Mouse (Mus musculus) CH12.LX (cell line): ENCODE results near the gene Fam129c. TPM values are rescaled to one million over a fixed set of nuclear protein-coding genes. Genes with fewer than 3 reads are reported as not detected.

Source experiments
- DNase-seq: peaks from one replicate; pipeline ENCODE4 v3.0.0-alpha.2; 2013; ENCODE audit errors: extremely low read depth
- H3K27ac ChIP-seq: 2 replicates; pipeline ENCODE4 v1.5.1; 2012; ENCODE audit warnings: low read depth, mild to moderate bottlenecking, control low read depth, moderate library complexity; ENCODE audit not compliant: insufficient read depth
- H3K27me3 ChIP-seq: replicated peaks from 2 replicates; pipeline ENCODE3; 2012; ENCODE audit warnings: inconsistent platforms
- H3K36me3 ChIP-seq, 2 experiments: replicated peaks in 1 of 2; 2 replicates each; pipeline versions ENCODE3 to v1.6.1; 2012; ENCODE audit warnings: inconsistent platforms in 1 of 2, low read length in 1 of 2, mild to moderate bottlenecking in 1 of 2, mixed read lengths in 1 of 2, moderate library complexity in 1 of 2; ENCODE audit not compliant: control insufficient read depth in 1 of 2, insufficient read depth in 1 of 2
- H3K4me1 ChIP-seq, 2 experiments: 2 replicates each; pipeline ENCODE4 v1.6.1; 2012; ENCODE audit warnings: inconsistent platforms in 1 of 2, moderate library complexity in 1 of 2; ENCODE audit not compliant: insufficient read depth in 2 of 2, control insufficient read depth in 1 of 2
- H3K4me2 ChIP-seq: 2 replicates; pipeline ENCODE4 v1.6.1; 2012; ENCODE audit warnings: low read depth, mild to moderate bottlenecking, control low read depth; ENCODE audit not compliant: poor library complexity, insufficient read depth, severe bottlenecking
- H3K4me3 ChIP-seq, 3 experiments: fragments of 150-350 bp in 1 of 3; sonication (generic) in 1 of 3; replicated peaks in 1 of 3; 2 replicates each; pipeline versions ENCODE3 to v1.5.1; 2011 to 2012; ENCODE audit warnings: low read depth in 2 of 3, low read length in 2 of 3, mild to moderate bottlenecking in 2 of 3, moderate library complexity in 2 of 3, control low read depth in 1 of 3, improper control_type of control experiment in 1 of 3, inconsistent platforms in 1 of 3, mixed read lengths in 1 of 3; ENCODE audit not compliant: poor library complexity in 1 of 3
- H3K79me2 ChIP-seq: replicated peaks from 2 replicates; pipeline ENCODE4 v1.6.1; 2012; ENCODE audit warnings: mild to moderate bottlenecking, moderate library complexity; ENCODE audit not compliant: control insufficient read depth, poor library complexity, insufficient read depth, severe bottlenecking; ENCODE audit errors: extremely low read depth
- H3K9ac ChIP-seq: 2 replicates; pipeline ENCODE4 v1.6.1; 2012; ENCODE audit warnings: low read depth, mild to moderate bottlenecking, control low read depth, moderate library complexity; ENCODE audit not compliant: insufficient read depth
- H3K9me3 ChIP-seq: replicated peaks from 2 replicates; pipeline ENCODE3; 2012; ENCODE audit warnings: low read length, inconsistent platforms, mixed read lengths
- CHD1 ChIP-seq: IDR thresholded peaks from 2 replicates; pipeline ENCODE4 v1.6.1; 2012; ENCODE audit warnings: low read depth, low read length, improper control_type of control experiment, inconsistent platforms
- CHD2 ChIP-seq: IDR thresholded peaks from 2 replicates; pipeline ENCODE4 v1.6.1; 2011; ENCODE audit warnings: low read length, improper control_type of control experiment
- CTCF ChIP-seq, 2 experiments: IDR thresholded peaks in 1 of 2; conservative IDR thresholded peaks in 1 of 2; 2 replicates each; pipeline ENCODE4 v1.5.1; 2011 to 2012; ENCODE audit warnings: low read depth in 2 of 2, low read length in 2 of 2, improper control_type of control experiment in 1 of 2, inconsistent platforms in 1 of 2, mild to moderate bottlenecking in 1 of 2, moderate library complexity in 1 of 2
- E2F4 ChIP-seq: IDR thresholded peaks from 2 replicates; pipeline ENCODE4 v1.6.1; 2011; ENCODE audit warnings: low read depth, low read length, improper control_type of control experiment; ENCODE audit not compliant: insufficient replicate concordance
- ELF1 ChIP-seq: IDR thresholded peaks from 2 replicates; pipeline ENCODE4 v1.6.1; 2014; ENCODE audit warnings: low read depth, mild to moderate bottlenecking, inconsistent platforms, low read length, improper control_type of control experiment
- EP300 ChIP-seq: IDR thresholded peaks from 2 replicates; pipeline ENCODE4 v1.6.1; 2011; ENCODE audit warnings: low read length, improper control_type of control experiment
- IRF4 ChIP-seq: IDR thresholded peaks from 2 replicates; pipeline ENCODE4 v1.6.1; 2014; ENCODE audit warnings: low read depth, mild to moderate bottlenecking, inconsistent platforms, low read length, improper control_type of control experiment
- JUN ChIP-seq: IDR thresholded peaks from 2 replicates; pipeline ENCODE4 v1.6.1; 2011; ENCODE audit warnings: low read depth, mild to moderate bottlenecking, low read length, improper control_type of control experiment, moderate library complexity; ENCODE audit not compliant: insufficient read depth
- JUND ChIP-seq: conservative IDR thresholded peaks from 2 replicates; pipeline ENCODE4 v1.6.1; 2011; ENCODE audit warnings: low read depth, low read length, improper control_type of control experiment
- KAT2A ChIP-seq: IDR thresholded peaks from 2 replicates; pipeline ENCODE4 v1.6.1; 2012; ENCODE audit warnings: low read length, improper control_type of control experiment, inconsistent platforms; ENCODE audit not compliant: insufficient replicate concordance
- MAX ChIP-seq: IDR thresholded peaks from 2 replicates; pipeline ENCODE4 v1.6.1; 2011; ENCODE audit warnings: low read length, improper control_type of control experiment
- MAZ ChIP-seq: IDR thresholded peaks from 2 replicates; pipeline ENCODE4 v1.6.1; 2012; ENCODE audit warnings: low read depth, mild to moderate bottlenecking, inconsistent platforms, low read length, improper control_type of control experiment, moderate library complexity
- MEF2A ChIP-seq: IDR thresholded peaks from 2 replicates; pipeline ENCODE4 v1.6.1; 2014; ENCODE audit warnings: low read depth, mild to moderate bottlenecking, inconsistent platforms, low read length, improper control_type of control experiment, borderline replicate concordance
- MXI1 ChIP-seq: IDR thresholded peaks from 2 replicates; pipeline ENCODE4 v1.6.1; 2011; ENCODE audit warnings: mild to moderate bottlenecking, low read depth, low read length, improper control_type of control experiment
- NELFE ChIP-seq: IDR thresholded peaks from 2 replicates; pipeline ENCODE4 v1.6.1; 2011; ENCODE audit warnings: low read depth, low read length, improper control_type of control experiment
- NRF1 ChIP-seq: IDR thresholded peaks from 2 replicates; pipeline ENCODE4 v1.6.1; 2014; ENCODE audit warnings: low read depth, mild to moderate bottlenecking, inconsistent platforms, low read length, improper control_type of control experiment, moderate library complexity
- PAX5 ChIP-seq: IDR thresholded peaks from 2 replicates; pipeline ENCODE4 v1.6.1; 2012; ENCODE audit warnings: low read length, inconsistent platforms, mixed read lengths
- POLR2A ChIP-seq: IDR thresholded peaks from 2 replicates; pipeline ENCODE4 v1.6.1; 2011; ENCODE audit warnings: low read depth, mild to moderate bottlenecking, improper control_type of control experiment, low read length
- POLR2AphosphoS2 ChIP-seq: IDR thresholded peaks from 2 replicates; pipeline ENCODE4 v1.6.1; 2011; ENCODE audit warnings: low read depth, low read length, improper control_type of control experiment
- RAD21 ChIP-seq: IDR thresholded peaks from 2 replicates; pipeline ENCODE4 v1.6.1; 2011; ENCODE audit warnings: low read depth, mild to moderate bottlenecking, low read length, improper control_type of control experiment, moderate library complexity
- RCOR1 ChIP-seq: conservative IDR thresholded peaks from 2 replicates; pipeline ENCODE4 v1.6.1; 2012; ENCODE audit warnings: low read depth, mild to moderate bottlenecking, inconsistent platforms, low read length, improper control_type of control experiment
- SIN3A ChIP-seq: IDR thresholded peaks from 2 replicates; pipeline ENCODE4 v1.6.1; 2012; ENCODE audit warnings: low read length, improper control_type of control experiment, inconsistent platforms
- SMC3 ChIP-seq: IDR thresholded peaks from 2 replicates; pipeline ENCODE4 v1.6.1; 2011; ENCODE audit warnings: low read depth, low read length, improper control_type of control experiment
- TBP ChIP-seq: conservative IDR thresholded peaks from 2 replicates; pipeline ENCODE4 v1.6.1; 2011; ENCODE audit warnings: low read depth, low read length, improper control_type of control experiment
- TCF12 ChIP-seq: IDR thresholded peaks from 2 replicates; pipeline ENCODE4 v1.6.1; 2014; ENCODE audit warnings: low read depth, mild to moderate bottlenecking, inconsistent platforms, low read length, improper control_type of control experiment
- UBTF ChIP-seq: IDR thresholded peaks from 2 replicates; pipeline ENCODE4 v1.6.1; 2012; ENCODE audit warnings: low read depth, mild to moderate bottlenecking, inconsistent platforms, low read length, improper control_type of control experiment, moderate library complexity
- USF1 ChIP-seq: IDR thresholded peaks from 2 replicates; pipeline ENCODE4 v1.6.1; 2014; ENCODE audit warnings: low read depth, mild to moderate bottlenecking, inconsistent platforms, low read length, improper control_type of control experiment
- USF2 ChIP-seq: conservative IDR thresholded peaks from 2 replicates; pipeline ENCODE4 v1.6.1; 2011; ENCODE audit warnings: low read depth, low read length, improper control_type of control experiment
- ZC3H11A ChIP-seq: IDR thresholded peaks from 2 replicates; pipeline ENCODE4 v1.6.1; 2012; ENCODE audit warnings: low read depth, mild to moderate bottlenecking, inconsistent platforms, low read length, improper control_type of control experiment
- ZKSCAN1 ChIP-seq: IDR thresholded peaks from 2 replicates; pipeline ENCODE4 v1.6.1; 2012; ENCODE audit warnings: low read depth, inconsistent platforms, low read length, improper control_type of control experiment, borderline replicate concordance
- ZMIZ1 ChIP-seq: IDR thresholded peaks from 2 replicates; pipeline ENCODE4 v1.6.1; 2012; ENCODE audit warnings: low read depth, mild to moderate bottlenecking, inconsistent platforms, low read length, improper control_type of control experiment
- dilution Hi-C: fragments of 300-500 bp; cut with MboI; formaldehyde crosslinking; loops from 2 replicates; pipeline ENCODE4 v1.14.3; 2020; ENCODE audit warnings: low sequenced_read_pairs; ENCODE audit not compliant: extremely low pct_unique_long_range_greater_than_20kb, extremely low pct_ligation_motif_present
- in situ Hi-C: fragments of 300-500 bp; cut with MboI; formaldehyde crosslinking; loops from 3 replicates; pipeline ENCODE4 v1.14.3; 2019; ENCODE audit warnings: low sequenced_read_pairs, low pct_ligation_motif_present, low pct_unique_long_range_greater_than_20kb, mixed read lengths
- polyA plus RNA-seq: library from polyadenylated mRNA; unstranded; fragments of >175 nt; gene quantifications from 2 replicates; pipeline ENCODE4 v1.2.1, GENCODE M21; 2012; ENCODE audit warnings: low read depth; ENCODE audit not compliant: insufficient read length
- total RNA-seq, 2 experiments: library from RNA; depleted of rRNA; stranded (reverse); fragments of 300-350 nt in 1 of 2; fragments of >200 nt in 1 of 2; gene quantifications; 2 replicates each; pipeline ENCODE4 v1.2.3; 2012 to 2014

Fam129c gene
- total and polyA plus RNA-seq, 3 experiments: 89.2 to 98.6 (median 95.2) TPM

DNA sequence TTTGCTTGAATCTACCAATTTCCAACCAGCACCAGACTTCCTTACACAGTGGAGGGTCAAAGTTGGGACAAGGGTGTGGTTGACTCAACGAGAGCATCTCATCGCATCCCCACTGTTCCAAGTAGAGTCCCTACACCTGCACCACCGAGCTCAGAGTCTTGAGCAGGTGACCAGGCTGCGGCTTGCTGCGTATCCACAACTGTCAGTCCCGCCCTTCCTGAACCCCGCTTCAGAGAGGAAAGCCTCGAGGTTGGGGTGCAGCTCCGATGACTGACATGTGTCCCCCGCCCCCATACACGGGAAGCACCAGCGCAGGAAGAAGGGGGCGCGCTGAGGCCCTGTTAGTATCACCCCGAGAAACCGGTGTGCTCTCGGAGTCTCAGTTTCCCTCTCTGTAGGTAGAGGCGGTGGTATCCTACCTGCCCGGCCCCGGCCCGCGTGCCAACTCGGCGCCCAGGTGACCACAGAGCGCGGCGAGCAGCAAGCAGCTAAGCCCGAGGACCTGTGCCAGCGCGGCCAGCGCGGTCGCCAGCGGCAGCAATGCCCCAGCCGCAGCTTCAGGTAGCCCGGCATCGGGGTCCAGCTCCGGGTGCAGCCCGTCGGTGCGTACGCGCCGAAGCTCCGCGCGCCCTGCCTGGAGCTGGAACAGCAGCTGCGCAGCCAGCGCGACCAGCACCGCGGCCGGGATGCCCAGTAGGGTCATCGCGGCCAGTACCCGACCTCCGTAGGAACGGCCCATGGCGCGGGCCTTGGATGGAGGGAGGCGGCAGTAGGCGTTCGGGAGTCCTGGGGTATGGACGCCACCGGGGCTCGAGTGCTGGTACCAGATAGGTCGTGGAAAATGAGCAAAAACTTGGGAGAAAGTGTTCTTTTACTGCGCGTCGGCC, 39.1 kb upstream of the Fam129c start, which contains the start of gene Tmem221:
TSS of gene Tmem221 (minus strand) at position 801 of the 887 bp plus-strand sequence.
- Histone ChIP-seq H3K27ac (no peak within 1 kb of the TSS), H3K9ac (peak within 1 kb of the TSS; percentile 47), H3K36me3 (no peaks in the 10 kb centered on the region), H3K4me3 (peak within 1 kb of the TSS; percentile 28 to 67 (median 59)), H3K4me2 (peak within 1 kb of the TSS; percentile 64), H3K9me3 (no peaks in the 10 kb centered on the region), H3K4me1 (peaks cover 15 to 20% of the 10 kb centered on the region in 2 experiments), H3K27me3 (peaks cover 20% of the 10 kb centered on the region), H3K79me2 (no peaks in the 10 kb centered on the region)
- in situ Hi-C loops (no loop called here), dilution Hi-C loops (no loop called here)
- TF ChIP-seq MXI1: no peak
- no peak for TF ChIP-seq JUND
- peak; percentile 54; the same call in 1 of the 2 replicates for TF ChIP-seq NELFE
- no peak for TF ChIP-seq PAX5
- TF ChIP-seq POLR2A: 0 out of 2 replicates have a peak, but pooled peaks have one; percentile 45
- no peak for TF ChIP-seq NRF1
- no peak for TF ChIP-seq MAX
- no peak for TF ChIP-seq RCOR1
- TF ChIP-seq MEF2A: 0 out of 2 replicates have a peak, but pooled peaks have one; percentile 23
- TF ChIP-seq TCF12: no peak
- TF ChIP-seq UBTF: no peak
- TF ChIP-seq KAT2A: no peak
- no peak for TF ChIP-seq CHD2
- TF ChIP-seq MAZ: peak; percentile 65; the same call in 1 of the 2 replicates
- no peak for TF ChIP-seq RAD21
- TF ChIP-seq ZMIZ1: no peak
- TF ChIP-seq EP300: no peak
- TF ChIP-seq E2F4: no peak
- no peak for TF ChIP-seq SMC3
- TF ChIP-seq ELF1: no peak
- TF ChIP-seq SIN3A: no peak
- peak in 1 of 2 experiments; percentile 41; a peak in 1 of 4 replicates for TF ChIP-seq CTCF (conservative IDR thresholded peaks at IDR 0.05 in 1 of 2, IDR thresholded peaks at IDR 0.05 in 1 of 2; ENCODE audit: low read depth in 2 of 2, low read length in 2 of 2)
- no peak for TF ChIP-seq ZKSCAN1
- no peak for TF ChIP-seq USF1
- no peak for TF ChIP-seq ZC3H11A
- no peak for TF ChIP-seq IRF4
- no peak for TF ChIP-seq TBP
- TF ChIP-seq POLR2AphosphoS2: no peak
- no peak for TF ChIP-seq USF2
- TF ChIP-seq CHD1: no peak
- no peak for TF ChIP-seq JUN
- DNase-seq: no peak
